Mouse (Mus musculus): ENCODE data around the gene Map2k1. TPM values are rescaled to one million over a fixed set of nuclear protein-coding genes. Genes with fewer than 3 reads are reported as not detected.
"Not testable (repeated sequence)": the region's sequence is repeated elsewhere in the genome, so short reads cannot be mapped to it uniquely, and the experiment has no call there.

The Map2k1 gene
- polyA plus RNA-seq, 1 experiment from 2014 or later = 32.5 TPM

DNA sequence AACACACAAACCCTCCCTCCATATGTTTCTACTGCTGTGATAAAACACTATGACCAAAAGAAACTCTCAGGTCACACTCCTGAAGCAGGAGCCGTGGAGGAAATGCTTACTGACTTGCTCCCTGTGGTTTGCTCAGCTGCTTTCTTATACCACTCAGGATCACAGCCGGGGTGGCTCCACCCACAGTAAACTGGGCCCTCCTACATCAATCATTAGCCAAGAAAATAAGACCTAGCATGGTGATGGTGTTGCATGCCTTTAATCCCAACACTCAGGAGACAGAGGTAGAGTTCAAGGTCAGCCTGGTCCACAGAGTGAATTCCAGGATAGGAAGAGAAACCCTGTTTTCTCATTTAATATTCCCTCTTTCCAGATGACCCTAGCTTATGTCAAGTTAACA is 53.5 kb downstream of the Map2k1 start:
- 50% methylated on average over 2 of the region's 2 CpGs for WGBS (ENCODE audit: insufficient replicate concordance)
- no peak for ATAC-seq (ENCODE audit: low read depth)
- no peak overlapping the region for H3K4me3 ChIP-seq (replicated peaks)
- H3K36me3 ChIP-seq = peaks cover 14% of the 10 kb centered on the region; the same call in 1 of the 2 replicates
- H3K4me1 ChIP-seq (replicated peaks) = no peaks in the 10 kb centered on the region
- H3K27me3 ChIP-seq = no peaks in the 10 kb centered on the region
- no peaks in the 10 kb centered on the region for H3K9me3 ChIP-seq (replicated peaks)
- H3K9ac ChIP-seq = no peak overlapping the region
- H3K4me2 ChIP-seq = no peak overlapping the region
- H3K27ac ChIP-seq = no peak overlapping the region
- no peak for DNase-seq

DNA sequence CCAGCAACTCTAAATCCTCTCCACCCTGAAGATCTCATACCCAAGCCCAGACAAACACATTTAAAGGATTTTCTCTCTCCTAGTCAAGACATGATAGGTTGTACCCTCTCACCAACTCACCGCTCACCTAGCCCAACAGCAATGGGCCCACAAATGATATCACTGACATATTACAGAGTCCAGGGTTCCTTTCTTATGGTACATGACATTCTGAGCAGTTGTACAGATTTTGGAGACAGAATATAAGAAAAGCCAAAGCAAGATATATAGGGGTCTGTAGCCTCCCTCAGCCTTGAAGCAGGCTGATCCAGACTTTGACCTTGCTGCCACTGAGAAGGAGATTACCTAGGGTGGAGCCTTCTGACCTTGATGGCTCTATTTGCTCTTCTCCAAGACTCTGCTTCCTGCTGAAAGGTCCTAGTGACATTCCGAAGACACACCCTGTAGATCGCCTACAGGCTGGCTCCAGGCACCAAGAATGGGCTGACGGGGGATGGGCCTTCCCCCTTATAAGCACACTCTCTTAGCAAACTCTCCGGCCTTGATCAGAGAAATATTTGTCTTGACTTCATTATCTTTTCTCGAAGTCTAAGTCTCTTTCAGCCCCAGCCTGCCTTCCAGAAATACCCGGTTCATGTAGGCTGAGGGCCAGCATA is 54.5 kb downstream of the Map2k1 start:
- WGBS (ENCODE audit: insufficient replicate concordance) = 77% methylated on average over 7 of the region's 7 CpGs
- not testable (repeated sequence) for H3K36me3 ChIP-seq; H3K27me3 ChIP-seq; H3K9me3 ChIP-seq (replicated peaks); H3K4me3 ChIP-seq (replicated peaks); H3K27ac ChIP-seq; DNase-seq; H3K4me2 ChIP-seq; ATAC-seq (ENCODE audit: low read depth); H3K4me1 ChIP-seq (replicated peaks); H3K9ac ChIP-seq

DNA sequence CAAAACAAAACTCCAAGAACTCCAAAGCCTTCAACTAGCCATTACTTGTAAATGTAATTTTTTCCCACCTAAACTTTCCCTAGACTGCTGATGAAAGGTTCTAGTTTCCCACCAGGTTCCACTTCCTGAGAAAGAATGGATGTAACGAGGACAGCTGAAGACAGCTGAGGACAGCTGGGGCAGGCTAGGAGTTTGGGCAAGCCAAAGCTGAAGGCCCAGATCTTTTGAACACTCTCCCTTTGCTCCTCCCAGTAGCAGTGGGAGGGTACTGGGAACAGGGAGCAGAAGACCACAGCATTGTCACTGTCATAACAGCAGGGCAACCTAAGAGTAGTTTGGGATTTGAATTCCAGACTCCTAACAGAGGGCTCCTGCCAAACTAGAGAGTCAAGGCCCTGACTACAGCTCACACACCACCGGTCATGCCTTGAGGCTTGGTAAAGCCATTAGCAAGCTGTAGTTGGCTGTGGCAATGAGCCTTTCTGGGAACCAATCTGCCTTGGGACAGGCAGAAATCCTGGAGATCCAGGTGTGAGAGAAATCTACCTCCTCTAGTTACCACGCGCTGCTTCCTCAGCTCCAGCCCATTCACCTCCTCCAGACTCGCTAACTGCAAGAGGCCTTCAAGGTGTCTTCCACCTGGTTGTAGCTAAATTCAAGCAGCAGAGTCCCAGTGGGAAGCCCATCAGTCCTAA is 55.2 kb downstream of the Map2k1 start:
- no peak for ATAC-seq (ENCODE audit: low read depth)
- Histone ChIP-seq H3K36me3 (peaks cover 14% of the 10 kb centered on the region; the same call in 1 of the 2 replicates), H3K27ac (no peak overlapping the region), H3K9me3 (replicated peaks) (no peaks in the 10 kb centered on the region), H3K27me3 (no peaks in the 10 kb centered on the region), H3K4me3 (replicated peaks) (no peak overlapping the region), H3K9ac (no peak overlapping the region), H3K4me1 (replicated peaks) (no peaks in the 10 kb centered on the region), H3K4me2 (no peak overlapping the region)
- DNase-seq = no peak
- 78% methylated on average over 5 of the region's 5 CpGs for WGBS (ENCODE audit: insufficient replicate concordance)

DNA sequence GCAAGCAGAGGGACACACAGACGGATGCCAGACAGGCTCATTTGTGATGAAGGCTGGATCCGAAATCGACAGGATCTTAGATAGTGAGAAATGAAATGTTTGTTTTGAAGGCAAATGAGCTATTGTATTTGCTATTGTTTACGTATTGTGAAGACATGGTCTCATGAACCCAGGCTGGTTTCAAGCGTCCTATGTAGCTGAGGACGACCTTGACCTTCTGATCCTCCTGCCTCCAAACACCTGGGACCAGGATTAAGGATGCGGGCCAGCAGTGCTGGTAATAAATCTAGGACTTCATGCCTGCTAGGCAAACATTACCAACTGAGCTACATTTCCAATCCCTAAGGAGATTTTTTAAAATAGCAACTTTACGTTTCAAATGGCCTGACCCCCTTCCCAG is 55.9 kb downstream of the Map2k1 start:
- Histone ChIP-seq H3K27me3 (no peaks in the 10 kb centered on the region), H3K9me3 (replicated peaks) (no peaks in the 10 kb centered on the region), H3K4me1 (replicated peaks) (no peaks in the 10 kb centered on the region), H3K36me3 (peaks cover 13% of the 10 kb centered on the region), H3K4me3 (replicated peaks) (no peak overlapping the region), H3K27ac (no peak overlapping the region), H3K9ac (no peak overlapping the region), H3K4me2 (no peak overlapping the region)
- DNase-seq (no peak), ATAC-seq (ENCODE audit: low read depth) (no peak)
- WGBS (ENCODE audit: insufficient replicate concordance) = 80% methylated on average over 8 of the region's 8 CpGs

DNA sequence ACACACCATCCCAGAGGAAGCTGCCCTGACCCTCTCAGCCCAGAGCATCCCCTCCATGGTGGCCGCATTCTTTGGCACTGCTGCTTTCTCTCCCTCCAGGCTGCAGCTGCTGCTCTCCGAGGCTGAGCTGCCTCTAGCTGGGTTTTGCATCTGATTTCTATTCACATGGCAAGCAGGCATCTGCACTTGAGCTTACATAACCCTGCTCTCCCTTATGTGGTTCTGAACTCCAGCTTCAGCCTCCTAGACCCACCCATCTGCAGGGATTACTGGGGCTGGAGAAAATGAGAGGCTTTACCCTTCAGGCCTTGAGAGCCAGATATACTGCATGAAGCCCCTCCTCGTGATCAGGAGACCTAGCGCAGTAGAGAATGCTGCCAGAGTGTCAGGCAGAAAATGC is 57.9 kb downstream of the Map2k1 start:
- no peak for DNase-seq
- 78% methylated on average over 4 of the region's 4 CpGs for WGBS (ENCODE audit: insufficient replicate concordance)
- ATAC-seq (ENCODE audit: low read depth) = no peak
- Histone ChIP-seq H3K27ac (no peak overlapping the region), H3K36me3 (peaks cover 28% of the 10 kb centered on the region), H3K4me3 (replicated peaks) (no peak overlapping the region), H3K4me2 (no peak overlapping the region), H3K4me1 (replicated peaks) (no peaks in the 10 kb centered on the region), H3K27me3 (no peaks in the 10 kb centered on the region), H3K9ac (no peak overlapping the region), H3K9me3 (replicated peaks) (no peaks in the 10 kb centered on the region)

DNA sequence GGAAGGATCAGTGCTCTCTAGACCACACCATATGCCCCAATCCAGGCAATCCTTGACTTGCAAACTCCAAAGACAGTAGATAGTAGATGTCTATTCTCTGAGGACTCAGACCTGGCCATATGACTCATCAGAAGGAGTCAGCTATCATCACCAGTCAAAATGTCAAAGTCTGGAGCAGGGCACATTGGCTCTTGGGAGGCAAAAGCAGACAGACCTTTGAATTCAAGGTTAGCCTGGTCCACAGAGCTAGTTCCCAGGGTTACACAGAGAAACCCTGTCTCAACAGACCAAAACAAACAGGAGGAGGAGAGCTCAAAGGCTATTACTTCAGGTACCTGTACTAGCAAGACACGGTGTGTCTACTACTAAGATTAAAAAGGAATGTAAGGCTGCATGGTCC is 59.6 kb downstream of the Map2k1 start:
- H3K4me2 ChIP-seq = no peak overlapping the region
- no peak overlapping the region for H3K4me3 ChIP-seq (replicated peaks)
- whole genome bisulfite sequencing (ENCODE audit: insufficient replicate concordance) = 92% methylated on average over 1 of the region's 1 CpGs
- H3K27ac ChIP-seq = no peak overlapping the region
- peaks cover 36% of the 10 kb centered on the region for H3K36me3 ChIP-seq
- DNase-seq = no peak
- no peaks in the 10 kb centered on the region for H3K4me1 ChIP-seq (replicated peaks)
- H3K9me3 ChIP-seq (replicated peaks) = no peaks in the 10 kb centered on the region
- H3K27me3 ChIP-seq = no peaks in the 10 kb centered on the region
- no peak for ATAC-seq (ENCODE audit: low read depth)
- H3K9ac ChIP-seq = no peak overlapping the region

DNA sequence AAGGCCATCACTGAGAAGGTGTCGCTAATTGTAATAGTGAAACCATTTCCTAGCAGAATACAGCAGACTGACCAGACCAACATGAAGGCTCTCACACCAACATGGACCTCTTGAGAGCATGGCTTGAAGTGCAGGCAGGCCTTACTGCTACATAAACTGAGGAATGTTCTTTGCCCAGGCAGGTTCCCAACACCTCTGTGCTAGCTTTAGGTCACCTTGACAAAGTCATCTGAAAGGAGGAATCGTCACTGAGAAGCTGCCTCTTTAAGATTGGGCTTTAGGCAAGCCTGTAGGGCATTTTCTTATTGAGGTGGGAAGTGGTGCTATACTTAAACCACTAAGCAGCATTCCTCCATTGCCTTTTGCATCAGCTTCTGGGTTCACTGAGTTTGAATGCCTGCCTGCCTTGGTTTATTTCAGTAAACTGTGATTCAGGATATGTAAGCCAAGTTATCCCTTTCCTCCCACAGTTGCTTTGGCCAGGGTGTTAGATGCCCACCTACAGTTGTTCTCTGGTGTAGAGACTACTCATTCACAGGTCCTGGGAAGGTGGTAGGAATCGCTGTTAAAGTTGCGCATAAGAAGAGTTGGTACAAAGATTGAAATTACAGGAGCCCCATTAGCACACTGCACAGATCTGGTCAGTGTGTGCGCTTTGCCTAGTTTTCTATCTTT is 69.1 kb downstream of the Map2k1 start:
- no peak overlapping the region for H3K4me2 ChIP-seq
- ATAC-seq (ENCODE audit: low read depth) = no peak
- H3K9me3 ChIP-seq (replicated peaks) = no peaks in the 10 kb centered on the region
- no peak for DNase-seq
- H3K27me3 ChIP-seq = no peaks in the 10 kb centered on the region
- WGBS (ENCODE audit: insufficient replicate concordance) = 86% methylated on average over 5 of the region's 5 CpGs
- no peak overlapping the region for H3K4me3 ChIP-seq (replicated peaks)
- H3K9ac ChIP-seq = no peak overlapping the region
- H3K4me1 ChIP-seq (replicated peaks) = peaks cover 17% of the 10 kb centered on the region
- H3K36me3 ChIP-seq = peaks cover 59% of the 10 kb centered on the region
- H3K27ac ChIP-seq = no peak overlapping the region

DNA sequence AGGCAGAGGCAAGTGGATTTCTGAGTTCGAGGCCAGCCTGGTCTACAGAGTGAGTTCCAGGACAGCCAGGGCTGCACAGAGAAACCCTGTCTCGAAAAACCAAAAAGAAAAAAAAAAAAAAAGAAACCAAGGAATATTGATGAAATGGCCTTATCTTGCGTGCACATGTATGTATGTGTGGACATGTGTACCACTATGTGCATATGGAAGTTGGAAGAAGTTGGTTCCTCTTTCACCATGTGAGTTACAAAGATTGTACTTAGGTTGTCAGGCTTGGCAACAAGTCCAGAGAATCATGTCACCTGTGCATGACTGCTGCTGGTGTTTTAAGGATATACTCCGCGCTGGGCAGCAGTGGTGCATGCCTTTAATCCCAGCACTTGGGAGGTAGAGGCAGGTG is 70.1 kb downstream of the Map2k1 start:
- peaks cover 66% of the 10 kb centered on the region for H3K36me3 ChIP-seq

DNA sequence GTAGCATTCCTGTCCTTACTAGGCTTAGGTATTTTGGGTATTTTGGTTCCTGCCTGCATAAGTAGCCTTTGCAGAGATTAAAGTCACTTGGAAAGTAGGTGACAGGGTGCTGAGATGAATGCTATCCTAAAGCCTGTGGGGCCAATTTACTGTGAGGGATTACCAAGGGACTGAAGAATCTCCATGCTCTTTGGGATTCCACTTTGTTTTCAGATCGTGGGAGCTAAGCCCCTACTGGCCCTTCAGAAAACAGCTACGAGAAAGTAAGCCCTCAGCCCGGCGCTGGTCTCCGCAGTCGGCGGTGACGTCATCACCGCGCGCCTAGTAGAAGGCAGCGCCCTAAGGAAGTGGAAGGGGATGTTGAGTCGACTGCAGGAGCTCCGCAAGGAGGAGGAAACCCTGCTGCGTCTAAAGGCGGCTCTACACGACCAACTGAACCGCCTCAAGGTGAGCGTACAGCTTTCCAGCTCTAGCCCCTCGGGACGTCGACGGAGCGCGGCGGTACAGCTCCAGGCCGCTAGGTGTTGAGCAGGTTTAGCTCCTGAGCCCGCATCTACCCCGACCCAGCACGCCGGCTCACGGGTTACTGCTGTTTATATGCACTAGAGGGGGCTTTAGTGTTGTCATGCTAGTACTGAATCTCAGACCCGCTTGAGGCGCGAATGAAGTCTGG is 74.3 kb downstream of the Map2k1 start, which contains the start of gene Snapc5:
Gene Snapc5, plus strand, starts transcription at position 301 of the 673 bp plus-strand sequence.
- Histone ChIP-seq H3K36me3 (peaks cover 83% of the 10 kb centered on the region), H3K27ac (peak within 1 kb of the TSS; percentile 80), H3K9ac (peak within 1 kb of the TSS; percentile 87), H3K4me3 (replicated peaks) (peak within 1 kb of the TSS; percentile 80), H3K9me3 (replicated peaks) (no peaks in the 10 kb centered on the region), H3K27me3 (no peaks in the 10 kb centered on the region), H3K4me1 (replicated peaks) (peaks cover 49% of the 10 kb centered on the region), H3K4me2 (peak within 1 kb of the TSS; percentile 81)
- DNase-seq (peak; percentile 82), ATAC-seq (ENCODE audit: low read depth) (peak; percentile 91)
- WGBS (ENCODE audit: insufficient replicate concordance) = under 1% methylated on average over 35 of the region's 35 CpGs

More for the DNA sequence above, 70.1 kb downstream of the Map2k1 start:
- WGBS (ENCODE audit: insufficient replicate concordance) = 84% methylated on average over 5 of the region's 5 CpGs
- H3K9ac ChIP-seq; ATAC-seq (ENCODE audit: low read depth); H3K4me3 ChIP-seq (replicated peaks); H3K4me2 ChIP-seq; H3K27ac ChIP-seq; DNase-seq; H3K9me3 ChIP-seq (replicated peaks); H3K27me3 ChIP-seq: not testable (repeated sequence)
- peaks cover 24% of the 10 kb centered on the region for H3K4me1 ChIP-seq (replicated peaks)

DNA sequence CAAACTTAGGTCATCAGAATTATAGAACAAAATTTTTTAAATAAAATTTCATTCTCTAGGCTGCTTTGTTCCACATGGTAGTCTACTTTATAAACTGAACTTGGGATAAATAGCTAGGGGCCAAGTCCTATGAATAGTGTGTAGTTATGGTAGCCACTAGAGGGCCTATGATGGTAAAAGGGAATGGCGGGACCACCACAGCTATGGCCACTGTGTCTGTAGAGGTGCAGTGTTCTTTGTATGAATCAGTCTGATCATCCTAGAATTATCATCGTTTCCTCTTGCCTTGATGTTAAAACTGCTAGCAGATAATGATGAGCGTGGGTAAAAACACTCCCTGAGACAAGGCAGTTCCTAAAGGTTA is 74.8 kb downstream of the Map2k1 start:
- Histone ChIP-seq H3K27me3 (no peaks in the 10 kb centered on the region), H3K4me2 (peak overlapping the region; percentile 81), H3K36me3 (peaks cover 81% of the 10 kb centered on the region), H3K9me3 (replicated peaks) (no peaks in the 10 kb centered on the region), H3K9ac (peak overlapping the region; percentile 87), H3K4me1 (replicated peaks) (peaks cover 48% of the 10 kb centered on the region), H3K27ac (peak overlapping the region; percentile 80), H3K4me3 (replicated peaks) (peak overlapping the region; percentile 80)
- DNase-seq (no peak), ATAC-seq (ENCODE audit: low read depth) (peak; percentile 63)
- 22% methylated on average over 3 of the region's 3 CpGs for WGBS (ENCODE audit: insufficient replicate concordance)

DNA sequence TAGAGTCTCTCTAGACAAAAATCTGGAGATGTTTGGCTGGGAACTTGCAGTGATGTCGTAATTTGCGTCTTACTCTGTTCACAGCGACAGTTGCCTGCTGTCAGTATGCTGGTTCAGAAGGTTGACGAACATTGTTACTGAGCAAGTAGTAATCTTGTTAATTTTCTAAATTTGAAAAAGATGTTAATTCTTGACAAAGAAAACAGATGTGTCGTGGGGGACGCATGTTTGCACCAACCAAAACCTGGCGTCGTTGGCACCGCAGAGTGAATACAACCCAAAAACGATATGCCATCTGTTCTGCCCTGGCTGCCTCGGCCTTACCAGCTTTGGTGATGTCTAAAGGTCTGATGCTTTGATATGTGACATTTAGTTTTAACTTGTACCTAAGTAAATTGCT is 78.1 kb downstream of the Map2k1 start:
- DNase-seq (no peak), ATAC-seq (ENCODE audit: low read depth) (no peak)
- Histone ChIP-seq H3K27ac (peak overlapping the region; percentile 64), H3K4me2 (peak overlapping the region; percentile 77), H3K4me1 (replicated peaks) (peaks cover 67% of the 10 kb centered on the region), H3K27me3 (no peaks in the 10 kb centered on the region), H3K9me3 (replicated peaks) (no peaks in the 10 kb centered on the region), H3K4me3 (replicated peaks) (peak overlapping the region; percentile 89), H3K36me3 (peaks cover 56% of the 10 kb centered on the region), H3K9ac (peak overlapping the region; percentile 94)
- 76% methylated on average over 11 of the region's 11 CpGs for WGBS (ENCODE audit: insufficient replicate concordance)

Measured in liver, embryonic 13.5 days (tissue).